Mouse (Mus musculus): Measurements from ENCODE around the gene Spaca1.
"Not testable (repeated sequence)": the region's sequence is repeated elsewhere in the genome, so short reads cannot be mapped to it uniquely, and the experiment has no call there.

The Spaca1 gene

GRCm38 (mm10) chr4:34049571-34050255 lies at the start of gene Spaca1:
Gene Spaca1 (minus strand): TSS chr4:34050191.
- DNase-seq: peak; percentile 4

GRCm38 (mm10) chr4:34087286-34087685 lies 37.3 kb upstream of the Spaca1 start:
- not testable (repeated sequence) for DNase-seq

- DNase-seq: no peak
These were observed 31.1 kb upstream of the Spaca1 start for GRCm38 (mm10) chr4:34081064-34081463.

- no peak for DNase-seq
These were observed 19.0 kb upstream of the Spaca1 start for GRCm38 (mm10) chr4:34069002-34069401.

- DNase-seq: no peak
These were observed 8.3 kb upstream of the Spaca1 start for GRCm38 (mm10) chr4:34058320-34058719.

- DNase-seq: no peak
These were observed 23.2 kb downstream of the Spaca1 start for GRCm38 (mm10) chr4:34026771-34027170.

GRCm38 (mm10) chr4:34021456-34021855 lies 28.5 kb downstream of the Spaca1 start:
- DNase-seq: no peak

GRCm38 (mm10) chr4:33996382-33996781 lies 53.6 kb downstream of the Spaca1 start:
- DNase-seq: no peak

GRCm38 (mm10) chr4:33992687-33993086 lies 57.3 kb downstream of the Spaca1 start:
- no peak for DNase-seq

- DNase-seq: no peak
These were observed 61.4 kb downstream of the Spaca1 start for GRCm38 (mm10) chr4:33988466-33989089.

Data from right cerebral cortex, postnatal 4 days (tissue).